Mouse (Mus musculus): ENCODE measurements around the gene Arhgap31.
"Not testable (repeated sequence)": the region's sequence is repeated elsewhere in the genome, so short reads cannot be mapped to it uniquely, and the experiment has no call there.

Gene Arhgap31

GRCm38 (mm10) chr16:38689786-38690185, 23.3 kb downstream of the Arhgap31 start:
- ATAC-seq (ENCODE audit: insufficient number of reproducible peaks, low FRiP score, low TSS enrichment): no peak

- no peak for ATAC-seq (ENCODE audit: insufficient number of reproducible peaks, low FRiP score, low TSS enrichment)
Measured at GRCm38 (mm10) chr16:38688531-38689264, 24.4 kb downstream of the Arhgap31 start.

- ATAC-seq (ENCODE audit: insufficient number of reproducible peaks, low FRiP score, low TSS enrichment): no peak
Measured at GRCm38 (mm10) chr16:38687673-38688072, 25.4 kb downstream of the Arhgap31 start.

GRCm38 (mm10) chr16:38683094-38683493, 30.0 kb downstream of the Arhgap31 start:
- ATAC-seq (ENCODE audit: insufficient number of reproducible peaks, low FRiP score, low TSS enrichment): no peak

GRCm38 (mm10) chr16:38681313-38681712, 31.8 kb downstream of the Arhgap31 start:
- no peak for ATAC-seq (ENCODE audit: insufficient number of reproducible peaks, low FRiP score, low TSS enrichment)

DNA sequence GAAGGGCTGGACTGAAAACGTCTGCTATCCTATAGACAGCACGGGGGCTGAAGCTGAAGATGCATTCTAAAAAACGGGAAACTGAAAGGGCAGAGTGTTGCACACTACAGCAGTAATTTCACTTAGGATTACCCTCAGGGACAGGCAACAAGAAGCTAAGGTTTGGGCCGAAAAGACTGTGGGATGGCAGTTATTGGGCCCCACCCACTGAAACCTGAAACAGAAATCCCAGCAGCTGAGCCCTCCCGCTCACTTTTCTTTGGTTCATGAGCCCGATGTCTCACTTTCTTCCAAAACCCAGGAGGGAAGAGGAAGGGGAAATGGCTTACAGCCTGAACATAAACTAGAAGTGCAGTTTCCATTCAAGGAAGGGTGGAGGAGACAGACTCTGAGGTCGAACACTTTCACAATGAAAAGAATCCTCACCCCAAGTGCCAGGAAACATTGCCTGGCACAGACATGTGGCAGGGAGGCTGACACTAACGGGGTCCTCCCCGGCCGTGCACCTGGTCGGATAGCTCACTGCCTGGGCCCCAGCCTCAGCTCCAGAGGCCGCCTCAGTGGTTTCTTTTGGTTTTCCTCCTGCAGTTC, 33.5 kb downstream of the Arhgap31 start:
- ATAC-seq (ENCODE audit: insufficient number of reproducible peaks, low FRiP score, low TSS enrichment): no peak

- no peak for ATAC-seq (ENCODE audit: insufficient number of reproducible peaks, low FRiP score, low TSS enrichment)
Measured at GRCm38 (mm10) chr16:38678853-38679252, 34.2 kb downstream of the Arhgap31 start.

DNA sequence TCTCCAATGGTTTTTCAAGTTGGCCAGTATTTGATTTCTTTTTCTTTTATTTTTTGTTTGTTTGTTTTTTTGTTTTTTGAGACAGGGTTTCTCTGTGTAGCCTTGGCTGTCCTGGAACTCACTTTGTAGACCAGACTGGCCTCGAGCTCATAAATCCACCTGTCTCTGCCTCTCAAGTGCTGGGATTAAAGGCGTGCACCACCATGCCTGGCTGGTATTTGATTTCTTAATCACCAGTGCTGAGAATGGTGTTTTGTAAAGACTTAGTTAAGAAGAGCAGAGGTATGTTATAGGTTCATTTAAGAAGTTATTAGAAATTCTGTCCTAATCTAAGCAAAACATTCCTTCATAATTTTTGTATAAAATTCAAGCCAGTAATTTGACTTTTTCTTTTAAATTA, 35.1 kb downstream of the Arhgap31 start:
- not testable (repeated sequence) for ATAC-seq (ENCODE audit: insufficient number of reproducible peaks, low FRiP score, low TSS enrichment)

- ATAC-seq (ENCODE audit: insufficient number of reproducible peaks, low FRiP score, low TSS enrichment): no peak
Measured at GRCm38 (mm10) chr16:38677171-38677570, 35.9 kb downstream of the Arhgap31 start.

DNA sequence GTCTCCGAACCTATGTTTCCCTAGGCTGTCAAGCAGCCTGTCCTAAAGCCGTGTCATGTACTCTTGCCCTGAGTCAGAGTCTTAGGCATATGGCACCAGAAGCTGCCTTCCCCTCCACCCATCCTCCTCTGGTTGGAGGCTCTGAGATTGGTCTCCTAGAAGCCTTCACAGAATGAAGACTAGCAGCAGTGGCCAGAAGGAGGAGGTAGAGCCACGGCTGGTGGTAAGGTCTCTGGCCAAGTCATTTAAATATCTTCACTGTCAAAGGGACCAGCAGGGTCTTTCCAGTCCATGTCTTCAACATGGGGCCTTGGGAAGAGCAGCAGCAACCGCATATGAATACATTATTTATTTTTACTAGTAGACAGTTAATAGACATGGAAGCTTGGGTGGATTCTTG, 36.4 kb downstream of the Arhgap31 start:
- no peak for ATAC-seq (ENCODE audit: insufficient number of reproducible peaks, low FRiP score, low TSS enrichment)

- ATAC-seq (ENCODE audit: insufficient number of reproducible peaks, low FRiP score, low TSS enrichment): no peak
Measured at GRCm38 (mm10) chr16:38675600-38676335, 37.3 kb downstream of the Arhgap31 start.

- no peak for ATAC-seq (ENCODE audit: insufficient number of reproducible peaks, low FRiP score, low TSS enrichment)
Measured at GRCm38 (mm10) chr16:38674891-38675290, 38.2 kb downstream of the Arhgap31 start.

- ATAC-seq (ENCODE audit: insufficient number of reproducible peaks, low FRiP score, low TSS enrichment): no peak
Measured at GRCm38 (mm10) chr16:38673511-38673910, 39.6 kb downstream of the Arhgap31 start.

DNA sequence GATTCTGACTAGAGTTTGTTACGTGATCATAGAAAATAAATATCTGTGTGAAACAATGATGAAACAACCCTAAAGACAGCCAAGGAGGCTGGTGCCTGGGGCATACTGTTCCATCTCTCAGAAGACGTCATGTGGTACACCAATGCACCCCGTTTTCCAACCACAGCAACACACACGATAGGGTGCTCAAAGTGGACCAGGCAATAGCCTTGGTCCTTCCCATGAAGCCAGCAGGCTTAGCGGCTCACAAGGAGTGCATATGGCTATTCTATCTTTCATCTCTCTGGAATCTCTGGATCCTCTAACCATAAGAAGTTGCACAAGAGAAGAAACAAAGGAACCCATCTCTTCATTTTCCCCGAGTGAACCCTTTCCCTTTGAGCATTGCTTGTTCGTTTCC, 40.1 kb downstream of the Arhgap31 start:
- ATAC-seq (ENCODE audit: insufficient number of reproducible peaks, low FRiP score, low TSS enrichment): no peak

- ATAC-seq (ENCODE audit: insufficient number of reproducible peaks, low FRiP score, low TSS enrichment): no peak
Measured at GRCm38 (mm10) chr16:38672370-38672769, 40.7 kb downstream of the Arhgap31 start.

- ATAC-seq (ENCODE audit: insufficient number of reproducible peaks, low FRiP score, low TSS enrichment): no peak
Measured at GRCm38 (mm10) chr16:38670621-38671390, 42.3 kb downstream of the Arhgap31 start.

DNA sequence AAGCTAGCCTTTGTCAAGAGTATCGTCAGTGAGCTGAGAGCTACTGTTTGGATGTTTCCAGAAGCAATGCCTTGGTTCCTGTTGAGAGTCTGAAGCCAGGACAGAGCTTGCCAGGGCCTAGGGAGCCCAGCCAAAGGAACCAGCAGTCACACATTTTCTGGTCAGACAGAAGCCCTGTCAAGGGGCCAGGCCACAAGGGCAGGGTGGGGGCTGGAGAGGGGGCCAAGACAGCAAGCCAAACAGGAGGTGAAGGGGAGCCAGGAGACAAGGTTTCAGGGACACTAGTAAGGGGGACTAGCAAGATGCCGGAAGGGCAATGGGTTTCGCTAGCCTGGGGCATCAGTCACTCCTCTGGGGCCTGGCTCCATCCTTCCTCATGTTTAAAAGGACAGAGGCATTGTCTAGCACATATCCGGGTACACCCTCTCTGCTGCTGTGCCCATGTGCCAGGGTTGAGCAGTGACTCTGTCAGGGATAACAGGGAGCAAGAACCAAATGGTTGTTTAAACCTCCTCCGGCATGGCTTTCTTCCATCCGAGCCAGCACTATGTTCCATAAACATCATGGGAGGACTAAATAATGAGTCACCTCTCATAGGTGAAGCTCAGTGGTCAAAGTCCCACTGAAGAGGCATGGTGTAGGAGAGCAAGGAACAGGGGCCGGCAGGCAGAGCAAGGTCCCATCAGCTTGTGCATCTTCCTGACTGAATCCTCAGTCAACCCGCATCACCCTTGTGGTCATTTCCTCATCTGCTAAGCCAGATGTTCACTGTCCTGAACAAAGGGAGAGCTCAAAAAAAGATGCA, 44.0 kb downstream of the Arhgap31 start:
- ATAC-seq (ENCODE audit: insufficient number of reproducible peaks, low FRiP score, low TSS enrichment): no peak

DNA sequence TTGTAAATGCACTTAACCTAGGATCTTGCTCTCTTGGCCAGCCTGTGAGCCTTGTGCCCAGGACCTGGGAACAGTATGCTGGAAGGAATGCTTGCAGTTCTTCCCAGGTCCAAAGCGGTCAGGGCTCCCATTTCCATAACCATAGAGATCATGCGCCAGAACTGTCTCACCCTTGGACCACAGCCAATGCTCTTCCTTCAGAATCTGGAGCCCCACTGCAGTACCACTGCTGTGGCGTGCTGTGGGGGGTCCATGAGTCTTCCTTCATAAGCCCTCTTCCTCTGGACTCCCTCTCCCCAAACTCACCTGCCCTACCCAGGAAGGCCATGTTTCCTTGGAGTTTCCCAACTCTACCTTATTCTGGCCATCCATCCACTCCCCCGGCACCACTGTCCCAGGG, 46.6 kb downstream of the Arhgap31 start:
- no peak for ATAC-seq (ENCODE audit: insufficient number of reproducible peaks, low FRiP score, low TSS enrichment)

DNA sequence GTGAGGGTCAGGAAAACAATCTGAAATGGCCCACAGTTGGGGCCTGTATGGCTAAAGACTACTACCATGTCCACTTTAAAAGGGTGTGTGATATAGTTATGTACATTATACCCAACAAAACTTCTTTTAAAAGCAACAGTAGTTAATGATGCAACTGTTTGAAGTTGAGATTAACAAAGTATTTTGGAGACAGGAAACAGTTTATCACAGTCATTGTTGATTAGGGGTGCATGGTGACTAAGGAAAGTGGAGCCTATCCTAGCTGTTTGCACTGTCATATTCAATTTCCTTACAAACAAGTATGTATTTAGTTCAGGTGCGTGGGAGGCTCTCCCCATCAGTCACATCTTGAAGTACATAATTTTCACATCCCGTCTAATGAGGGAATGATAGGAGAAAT, 47.1 kb downstream of the Arhgap31 start:
- no peak for ATAC-seq (ENCODE audit: insufficient number of reproducible peaks, low FRiP score, low TSS enrichment)

DNA sequence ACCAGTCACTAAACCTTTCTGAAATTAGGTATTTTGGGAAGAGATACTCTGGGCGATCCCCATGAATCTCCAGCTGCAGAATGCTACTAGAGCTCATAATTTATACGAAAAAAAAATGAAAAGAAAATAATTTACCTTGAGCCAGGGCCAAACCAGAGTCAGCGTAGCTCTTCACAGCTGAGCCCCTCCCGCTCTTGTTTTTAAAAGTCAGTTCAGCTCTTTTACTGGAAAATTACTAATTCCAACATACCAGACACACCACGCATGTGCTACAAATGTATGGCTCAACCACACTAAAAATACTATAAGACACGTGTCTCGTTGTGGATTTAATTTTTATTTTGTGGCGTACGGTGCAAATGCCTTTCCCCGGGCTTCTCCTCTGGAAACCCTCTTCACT, 50.5 kb downstream of the Arhgap31 start:
- no peak for ATAC-seq (ENCODE audit: insufficient number of reproducible peaks, low FRiP score, low TSS enrichment)
